Mouse (Mus musculus) kidney, adult 8-10 months (tissue): ENCODE measurements around the gene 1700019D03Rik.
"Not testable (repeated sequence)": the region's sequence is repeated elsewhere in the genome, so short reads cannot be mapped to it uniquely, and the experiment has no call there.

Experiments
- DNase-seq, 2 experiments: peaks; one replicate each; pipeline ENCODE4 v3.0.0; 2022

Gene 1700019D03Rik

DNA sequence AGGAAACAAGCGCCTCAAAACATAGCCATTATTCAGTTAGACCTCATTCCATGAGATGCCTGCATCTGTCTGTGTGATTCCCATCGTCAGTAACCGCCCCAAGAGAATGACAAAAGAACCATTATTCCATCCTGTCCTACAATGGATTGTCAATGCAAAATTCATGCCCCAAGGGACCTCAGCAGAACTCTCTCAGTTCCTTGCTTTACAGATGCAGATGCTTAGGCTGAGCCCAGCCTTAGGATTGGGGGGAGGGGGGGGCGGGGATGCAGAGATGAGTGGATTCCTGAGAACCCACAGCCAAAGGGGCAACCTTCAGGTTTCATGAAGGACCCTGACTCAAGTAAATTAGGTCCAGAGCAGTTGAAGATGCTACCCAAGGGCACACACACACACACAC, 66.4 kb downstream of the 1700019D03Rik start:
- DNase-seq = no peak

DNA sequence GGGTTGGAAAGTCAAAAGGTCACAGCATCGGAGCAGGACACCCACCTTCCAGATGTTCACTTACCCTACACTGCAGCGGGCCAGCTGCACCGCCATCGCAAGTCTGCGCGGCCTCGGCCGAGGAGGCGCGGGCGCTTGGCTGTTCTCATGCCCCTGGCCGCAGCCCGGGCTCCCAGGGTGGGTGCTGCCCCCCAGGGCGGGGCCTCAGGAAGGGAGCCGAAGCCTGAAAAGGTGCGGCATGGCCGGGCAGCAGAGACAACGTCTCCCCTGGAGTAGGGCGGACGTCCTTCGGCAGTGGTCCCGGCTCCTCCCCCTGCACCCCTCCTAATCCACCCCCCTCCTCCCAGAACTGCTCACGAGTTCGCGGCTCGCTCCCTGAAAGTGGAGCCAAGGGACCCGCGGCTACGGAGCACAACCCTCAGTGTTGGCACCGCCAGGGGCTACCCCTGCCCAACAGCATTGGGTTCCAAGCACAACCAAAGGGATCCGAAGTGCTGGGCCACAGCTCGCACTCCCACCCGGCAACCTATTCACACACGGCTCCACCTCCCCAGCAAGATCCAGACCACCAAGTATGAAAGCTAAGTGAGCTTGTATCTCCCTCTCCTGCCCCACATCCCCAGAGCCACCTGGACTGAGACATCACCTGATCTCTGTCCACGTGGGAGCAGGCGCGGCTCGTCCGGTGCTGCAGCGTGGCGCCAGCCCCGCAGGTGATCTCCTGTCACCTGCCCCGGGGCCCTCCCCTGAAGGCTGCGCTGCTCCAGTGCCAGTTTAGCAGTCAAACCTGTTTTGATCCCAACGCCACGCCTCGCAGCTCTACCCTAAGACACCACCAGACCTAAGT, 67.2 kb downstream of the 1700019D03Rik start:
- peak; percentile 15 to 28 for DNase-seq

- DNase-seq = no peak
These were observed 67.8 kb downstream of the 1700019D03Rik start for GRCm38 (mm10) chr1:52952143-52952542.

- DNase-seq = no peak
These were observed 68.7 kb downstream of the 1700019D03Rik start for GRCm38 (mm10) chr1:52951146-52951868.

DNA sequence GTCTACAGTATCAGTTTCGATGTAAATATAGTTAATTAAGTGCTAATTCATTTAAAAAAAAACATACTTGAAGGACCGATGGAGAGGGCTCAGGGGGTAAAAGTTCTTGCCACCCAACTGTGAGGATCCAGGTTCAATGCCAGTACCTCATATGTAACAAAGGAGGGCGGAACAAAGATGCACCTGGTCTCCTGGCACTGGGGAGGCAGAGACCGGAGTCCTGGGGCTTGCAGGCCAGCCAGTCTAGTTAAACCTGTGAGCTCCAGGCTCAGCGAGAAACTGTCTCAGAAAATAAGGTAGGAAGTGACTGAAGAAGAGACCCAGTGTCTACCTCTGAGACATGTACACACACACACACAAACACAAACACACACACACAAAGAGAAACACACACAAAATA, 72.1 kb downstream of the 1700019D03Rik start:
- DNase-seq = no peak

GRCm38 (mm10) chr1:52939021-52939420, 81.0 kb downstream of the 1700019D03Rik start:
- no peak for DNase-seq

DNA sequence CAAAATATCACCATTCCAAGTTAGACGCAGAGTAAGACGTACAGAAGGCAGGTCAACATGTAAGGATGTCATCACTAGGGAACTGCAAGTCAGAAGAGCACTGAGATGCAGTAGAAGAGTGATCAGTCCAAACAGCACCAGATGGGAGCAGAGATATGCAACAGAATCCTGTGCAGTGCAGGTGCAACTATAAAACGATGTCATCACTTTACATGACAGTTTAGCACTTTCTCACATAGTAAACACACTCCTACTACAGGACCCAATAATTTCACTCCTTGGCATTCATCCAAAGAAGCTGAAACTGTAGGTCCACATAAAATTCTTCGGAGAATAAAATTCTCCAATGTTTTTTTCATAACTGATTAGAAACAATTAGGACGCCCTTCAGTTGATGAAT, 85.5 kb downstream of the 1700019D03Rik start:
- DNase-seq = no peak

DNA sequence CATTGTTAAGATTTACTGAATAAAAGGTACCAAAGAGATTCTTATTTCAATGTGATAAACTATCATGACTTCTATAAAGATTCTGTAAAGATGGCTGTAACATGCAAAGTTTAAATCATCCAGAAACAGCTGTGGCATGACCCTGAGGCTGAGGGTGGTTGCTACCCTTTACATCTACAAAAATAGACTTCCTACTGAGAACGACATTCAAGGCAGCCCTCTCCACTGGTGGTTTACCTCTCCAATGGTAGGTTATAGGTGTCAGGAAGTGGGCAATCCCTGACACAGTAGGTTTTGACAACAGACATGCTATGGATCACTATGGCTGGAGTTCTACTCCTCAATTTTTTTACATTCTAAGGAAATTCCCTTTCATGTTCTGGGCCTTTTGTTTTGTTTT, 95.5 kb downstream of the 1700019D03Rik start:
- DNase-seq = not testable (repeated sequence)

- DNase-seq = not testable (repeated sequence)
These were observed 101.1 kb downstream of the 1700019D03Rik start for GRCm38 (mm10) chr1:52918897-52919296.

GRCm38 (mm10) chr1:52916655-52917054, 103.3 kb downstream of the 1700019D03Rik start:
- no peak for DNase-seq

GRCm38 (mm10) chr1:52909783-52910182, 110.2 kb downstream of the 1700019D03Rik start:
- DNase-seq = no peak

DNA sequence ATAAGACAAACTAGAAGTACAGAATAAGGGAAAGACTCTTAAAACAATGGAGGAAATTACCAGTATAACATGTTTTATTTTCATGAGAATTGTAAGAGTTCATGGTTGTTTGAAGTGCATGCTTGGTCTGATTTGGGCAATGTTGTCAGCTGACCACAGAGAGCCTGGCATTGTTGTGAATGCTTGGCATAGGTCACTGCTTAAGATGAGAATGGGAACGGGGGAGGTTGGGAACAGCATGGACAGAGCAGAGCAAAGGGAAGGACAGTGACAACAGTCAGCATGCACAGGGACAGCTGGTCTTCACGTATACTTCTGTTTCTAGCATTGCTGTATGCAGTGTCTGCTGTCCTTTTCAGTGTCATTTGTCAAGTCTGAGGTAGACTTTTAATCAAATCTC, 135.8 kb downstream of the 1700019D03Rik start:
- DNase-seq = no peak
